Mouse (Mus musculus) forebrain, embryonic 16.5 days (tissue): Measurements from ENCODE around the gene Rassf3. TPM values are rescaled to one million over a fixed set of nuclear protein-coding genes. Genes with fewer than 3 reads are reported as not detected.

ENCODE experiments used
- ATAC-seq: fragments of 200-750 bp; cut with Nextera tagmentation; 2 replicates; pipeline ENCODE4 v1.8.0; 2017; ENCODE audit warnings: mild to moderate bottlenecking, moderate library complexity
- H3K27ac ChIP-seq: fragments of 300-500 bp; sonication (generic); 2 replicates; pipeline ENCODE4 v1.5.1; 2014; ENCODE audit warnings: low read length, control low read depth
- H3K27me3 ChIP-seq: fragments of 300-500 bp; sonication (generic); replicated peaks from 2 replicates; pipeline ENCODE4 v1.6.1; 2014; ENCODE audit warnings: low read length; ENCODE audit not compliant: control insufficient read depth, insufficient read depth
- H3K36me3 ChIP-seq: fragments of 300-500 bp; sonication (generic); 2 replicates; pipeline ENCODE4 v1.6.1; 2014; ENCODE audit not compliant: control insufficient read depth, insufficient read depth
- H3K4me1 ChIP-seq: fragments of 300-500 bp; sonication (generic); replicated peaks from 2 replicates; pipeline ENCODE4 v1.6.1; 2014; ENCODE audit warnings: low read length; ENCODE audit not compliant: control insufficient read depth, insufficient read depth
- H3K4me2 ChIP-seq: fragments of 300-500 bp; sonication (generic); 2 replicates; pipeline ENCODE4 v1.6.1; 2014; ENCODE audit warnings: mild to moderate bottlenecking, low read length, control low read depth
- H3K4me3 ChIP-seq: fragments of 300-500 bp; sonication (generic); replicated peaks from 2 replicates; pipeline ENCODE4 v1.5.1; 2014; ENCODE audit warnings: mild to moderate bottlenecking, low read length, control low read depth
- H3K9ac ChIP-seq: fragments of 300-500 bp; sonication (generic); replicated peaks from 2 replicates; pipeline ENCODE4 v1.6.1; 2014; ENCODE audit warnings: low read depth, low read length, control low read depth
- H3K9me3 ChIP-seq: fragments of 300-500 bp; sonication (generic); 2 replicates; pipeline ENCODE4 v1.6.1; 2016; ENCODE audit warnings: low read length; ENCODE audit not compliant: control insufficient read depth
- WGBS: fragments of 180-500 bp; shearing (Covaris S2); extraction: QIAGEN DNeasy Blood & Tissue Kit; methylation state at CpG from one replicate; pipeline ENCODE4 v1.1.7; 2014; 5-methylcytosine and 5-hydroxymethylcytosine counted together
- polyA plus RNA-seq: library from polyadenylated mRNA; unstranded; fragments of >200 nt; fragmentation: Nextera tagmentation; extraction: Ambion mirVana; gene quantifications from 2 replicates; pipeline ENCODE4 v1.2.1, GENCODE M21; 2015

Gene Rassf3
- polyA plus RNA-seq, 1 experiment from 2014 or later, result 4.1 TPM

- Histone ChIP-seq H3K9ac (no peak overlapping the region), H3K27ac (no peak overlapping the region), H3K27me3 (no peaks in the 10 kb centered on the region), H3K4me2 (no peak overlapping the region), H3K9me3 (no peaks in the 10 kb centered on the region), H3K36me3 (no peaks in the 10 kb centered on the region), H3K4me3 (no peak overlapping the region), H3K4me1 (no peaks in the 10 kb centered on the region)
- 78% methylated on average over 7 of the region's 7 CpGs for WGBS
- no peak for ATAC-seq
Observed at GRCm38 (mm10) chr10:121492608-121493315, 16.6 kb upstream of the Rassf3 start.

GRCm38 (mm10) chr10:121489941-121490340 is 13.8 kb upstream of the Rassf3 start:
- Histone ChIP-seq H3K9ac (no peak overlapping the region), H3K4me1 (no peaks in the 10 kb centered on the region), H3K27ac (no peak overlapping the region), H3K4me2 (no peak overlapping the region), H3K9me3 (no peaks in the 10 kb centered on the region), H3K36me3 (no peaks in the 10 kb centered on the region), H3K27me3 (no peaks in the 10 kb centered on the region), H3K4me3 (no peak overlapping the region)
- ATAC-seq, result no peak
- WGBS, result 94% methylated on average over 6 of the region's 6 CpGs

GRCm38 (mm10) chr10:121488623-121489299 is 12.6 kb upstream of the Rassf3 start:
- no peaks in the 10 kb centered on the region for H3K36me3 ChIP-seq
- no peaks in the 10 kb centered on the region for H3K27me3 ChIP-seq
- H3K9ac ChIP-seq, result no peak overlapping the region
- H3K4me1 ChIP-seq, result no peaks in the 10 kb centered on the region
- H3K4me3 ChIP-seq, result no peak overlapping the region
- no peak overlapping the region for H3K4me2 ChIP-seq
- H3K27ac ChIP-seq, result no peak overlapping the region
- no peak for ATAC-seq
- WGBS, result 91% methylated on average over 14 of the region's 14 CpGs
- no peaks in the 10 kb centered on the region for H3K9me3 ChIP-seq

GRCm38 (mm10) chr10:121487716-121488115 is 11.6 kb upstream of the Rassf3 start:
- ATAC-seq, result peak; percentile 28; the same call in 1 of the 2 replicates
- Histone ChIP-seq H3K4me3 (no peak overlapping the region), H3K4me1 (no peaks in the 10 kb centered on the region), H3K9ac (no peak overlapping the region), H3K9me3 (no peaks in the 10 kb centered on the region), H3K36me3 (no peaks in the 10 kb centered on the region), H3K27ac (no peak overlapping the region), H3K27me3 (no peaks in the 10 kb centered on the region), H3K4me2 (no peak overlapping the region)
- WGBS, result 37% methylated on average over 4 of the region's 4 CpGs

GRCm38 (mm10) chr10:121486350-121486749 is 10.2 kb upstream of the Rassf3 start:
- WGBS, result 93% methylated on average over 9 of the region's 9 CpGs
- H3K36me3 ChIP-seq, result no peaks in the 10 kb centered on the region
- no peak overlapping the region for H3K27ac ChIP-seq
- H3K4me1 ChIP-seq, result no peaks in the 10 kb centered on the region
- H3K9ac ChIP-seq, result no peak overlapping the region
- no peak for ATAC-seq
- H3K4me2 ChIP-seq, result no peak overlapping the region
- no peaks in the 10 kb centered on the region for H3K9me3 ChIP-seq
- H3K4me3 ChIP-seq, result no peak overlapping the region
- H3K27me3 ChIP-seq, result no peaks in the 10 kb centered on the region

GRCm38 (mm10) chr10:121483364-121483763 is 7.2 kb upstream of the Rassf3 start:
- Histone ChIP-seq H3K36me3 (no peaks in the 10 kb centered on the region), H3K9ac (no peak overlapping the region), H3K27ac (no peak overlapping the region), H3K4me1 (no peaks in the 10 kb centered on the region), H3K27me3 (no peaks in the 10 kb centered on the region), H3K9me3 (no peaks in the 10 kb centered on the region), H3K4me3 (no peak overlapping the region), H3K4me2 (no peak overlapping the region)
- ATAC-seq, result no peak
- WGBS, result 65% methylated on average over 1 of the region's 1 CpGs

- no peaks in the 10 kb centered on the region for H3K36me3 ChIP-seq
- H3K4me3 ChIP-seq, result no peak overlapping the region
- no peak overlapping the region for H3K9ac ChIP-seq
- WGBS, result 65% methylated on average over 10 of the region's 10 CpGs
- H3K27me3 ChIP-seq, result 0 out of 2 replicates have a peak, but pooled peaks cover 2% of the 10 kb centered on the region
- no peaks in the 10 kb centered on the region for H3K9me3 ChIP-seq
- peaks cover 6% of the 10 kb centered on the region for H3K4me1 ChIP-seq
- H3K27ac ChIP-seq, result no peak overlapping the region
- H3K4me2 ChIP-seq, result no peak overlapping the region
- no peak for ATAC-seq
Observed at GRCm38 (mm10) chr10:121481141-121481540, 5.0 kb upstream of the Rassf3 start.

GRCm38 (mm10) chr10:121479987-121480386 is 3.8 kb upstream of the Rassf3 start:
- 92% methylated on average over 1 of the region's 1 CpGs for WGBS
- no peak for ATAC-seq
- peaks cover 15% of the 10 kb centered on the region for H3K4me1 ChIP-seq

GRCm38 (mm10) chr10:121477433-121477832 is 1.3 kb upstream of the Rassf3 start:
- Histone ChIP-seq H3K36me3 (no peaks in the 10 kb centered on the region), H3K27me3 (peaks cover 11% of the 10 kb centered on the region), H3K27ac (no peak overlapping the region), H3K9me3 (no peaks in the 10 kb centered on the region), H3K4me1 (peaks cover 22% of the 10 kb centered on the region), H3K4me2 (no peak overlapping the region), H3K4me3 (no peak overlapping the region), H3K9ac (no peak overlapping the region)
- WGBS, result 19% methylated on average over 10 of the region's 10 CpGs
- ATAC-seq, result no peak

More at GRCm38 (mm10) chr10:121479987-121480386, 3.8 kb upstream of the Rassf3 start:
- Histone ChIP-seq H3K4me3 (no peak overlapping the region), H3K9ac (no peak overlapping the region), H3K9me3 (no peaks in the 10 kb centered on the region), H3K4me2 (no peak overlapping the region), H3K27me3 (peaks cover 2% of the 10 kb centered on the region; the same call in 1 of the 2 replicates), H3K27ac (no peak overlapping the region), H3K36me3 (no peaks in the 10 kb centered on the region)
